Mouse (Mus musculus): ENCODE measurements around the gene Fads1. TPM values are rescaled to one million over a fixed set of nuclear protein-coding genes. Genes with fewer than 3 reads are reported as not detected.
"Not testable (repeated sequence)": the region's sequence is repeated elsewhere in the genome, so short reads cannot be mapped to it uniquely, and the experiment has no call there.

Fads1 gene
- polyA plus RNA-seq, 1 experiment = not detected

DNA sequence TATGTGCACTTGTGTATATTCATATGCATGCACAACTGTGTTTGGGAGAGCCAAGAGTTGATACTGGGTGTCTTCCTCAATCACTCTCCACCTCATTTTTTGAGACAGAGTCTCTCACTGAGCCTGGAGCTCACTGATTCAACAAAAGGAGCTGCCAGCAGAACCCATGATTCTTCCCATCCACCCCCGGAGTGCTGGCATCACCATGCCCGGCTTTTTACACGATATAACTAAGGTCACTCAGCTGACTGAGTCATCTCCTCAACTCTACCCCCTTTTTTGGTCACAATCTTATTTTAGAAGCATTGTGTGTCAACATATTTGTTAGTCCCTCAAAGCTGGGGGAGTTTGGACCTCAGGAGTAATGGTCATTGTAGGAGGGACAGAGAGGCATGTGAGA is 18.8 kb upstream of the Fads1 start:
- Histone ChIP-seq H3K4me3 (ENCODE audit: insufficient read depth, low read depth, low read length) (no peak overlapping the region), H3K27ac (ENCODE audit: insufficient read depth, low read depth, low read length) (no peak overlapping the region), H3K4me1 (ENCODE audit: control insufficient read depth, insufficient read depth, low read length) (no peaks in the 10 kb centered on the region)
- WGBS = 43% methylated on average over 3 of the region's 3 CpGs
- TF ChIP-seq POLR2A (IDR thresholded peaks at IDR 0.05; ENCODE audit: insufficient read depth, low read depth, low read length) (no peak), CTCF (IDR thresholded peaks at IDR 0.05; ENCODE audit: insufficient read depth, low read depth, low read length) (no peak)

DNA sequence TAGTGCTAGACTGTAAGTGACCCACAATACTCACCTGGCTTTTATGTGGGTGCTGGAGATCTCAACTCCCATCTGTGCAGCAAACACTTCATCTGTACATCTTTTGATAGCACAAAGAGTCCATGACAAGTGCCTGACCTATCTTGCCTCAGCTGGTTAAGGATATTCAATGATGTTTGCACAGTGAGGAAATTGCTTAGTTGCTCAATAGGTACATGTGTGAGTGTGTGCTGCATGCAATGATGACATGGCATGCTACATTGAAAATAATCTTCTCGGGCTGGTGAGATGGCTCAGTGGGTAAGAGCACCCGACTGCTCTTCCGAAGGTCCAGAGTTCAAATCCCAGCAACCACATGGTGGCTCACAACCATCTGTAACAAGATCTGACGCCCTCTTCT is 16.8 kb upstream of the Fads1 start:
- 81% methylated on average over 4 of the region's 4 CpGs for WGBS
- H3K27ac ChIP-seq (ENCODE audit: insufficient read depth, low read depth, low read length); H3K4me3 ChIP-seq (ENCODE audit: insufficient read depth, low read depth, low read length); H3K4me1 ChIP-seq (ENCODE audit: control insufficient read depth, insufficient read depth, low read length): not testable (repeated sequence)

DNA sequence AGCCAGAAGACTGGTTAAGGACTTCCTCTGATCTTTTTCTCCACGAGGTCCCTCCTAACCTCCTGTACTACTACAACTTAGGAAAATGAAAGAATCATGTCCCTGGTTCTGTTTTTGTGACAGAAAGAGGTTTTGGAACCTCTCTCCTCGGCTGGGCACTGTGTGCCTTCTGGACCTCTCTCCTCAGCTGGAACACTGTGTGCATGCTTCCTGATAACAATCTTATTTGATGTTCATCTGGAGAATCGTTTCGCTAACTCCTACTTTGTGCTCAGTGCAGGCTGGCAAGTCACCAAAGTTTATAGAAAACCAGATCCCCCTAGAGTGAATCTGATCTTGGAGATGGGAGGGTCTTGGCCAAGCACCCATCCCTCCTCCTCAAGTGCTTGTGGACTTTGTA is 15.6 kb upstream of the Fads1 start:
- H3K4me1 ChIP-seq (ENCODE audit: control insufficient read depth, insufficient read depth, low read length) = no peaks in the 10 kb centered on the region
- WGBS = 70% methylated on average over 4 of the region's 4 CpGs
- no peak overlapping the region for H3K4me3 ChIP-seq (ENCODE audit: insufficient read depth, low read depth, low read length)
- TF ChIP-seq CTCF (IDR thresholded peaks at IDR 0.05; ENCODE audit: insufficient read depth, low read depth, low read length) = no peak
- no peak for TF ChIP-seq POLR2A (IDR thresholded peaks at IDR 0.05; ENCODE audit: insufficient read depth, low read depth, low read length)
- H3K27ac ChIP-seq (ENCODE audit: insufficient read depth, low read depth, low read length) = no peak overlapping the region

DNA sequence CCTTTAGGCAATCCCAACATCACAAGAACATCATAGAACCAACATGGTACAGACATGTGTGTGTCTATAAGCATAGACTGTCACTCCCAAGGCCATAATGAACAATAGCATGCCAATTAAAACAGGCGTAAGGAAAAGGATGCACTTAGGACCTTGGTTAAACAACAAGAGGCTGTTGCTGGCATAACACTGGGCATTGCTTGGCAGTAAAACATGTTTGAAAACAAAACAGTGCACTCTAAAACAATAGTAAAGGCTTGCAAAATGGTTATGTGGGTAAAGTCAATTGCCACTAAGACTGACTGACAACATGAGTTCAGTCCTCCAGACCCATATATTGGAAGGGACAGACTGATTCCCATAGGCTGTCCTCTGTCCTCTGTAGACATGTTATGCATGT is 14.7 kb upstream of the Fads1 start:
- TF ChIP-seq CTCF (IDR thresholded peaks at IDR 0.05; ENCODE audit: insufficient read depth, low read depth, low read length) = no peak
- TF ChIP-seq POLR2A (IDR thresholded peaks at IDR 0.05; ENCODE audit: insufficient read depth, low read depth, low read length) = no peak
- Histone ChIP-seq H3K27ac (ENCODE audit: insufficient read depth, low read depth, low read length) (no peak overlapping the region), H3K4me1 (ENCODE audit: control insufficient read depth, insufficient read depth, low read length) (no peaks in the 10 kb centered on the region), H3K4me3 (ENCODE audit: insufficient read depth, low read depth, low read length) (no peak overlapping the region)
- 81% methylated on average over 1 of the region's 1 CpGs for WGBS

DNA sequence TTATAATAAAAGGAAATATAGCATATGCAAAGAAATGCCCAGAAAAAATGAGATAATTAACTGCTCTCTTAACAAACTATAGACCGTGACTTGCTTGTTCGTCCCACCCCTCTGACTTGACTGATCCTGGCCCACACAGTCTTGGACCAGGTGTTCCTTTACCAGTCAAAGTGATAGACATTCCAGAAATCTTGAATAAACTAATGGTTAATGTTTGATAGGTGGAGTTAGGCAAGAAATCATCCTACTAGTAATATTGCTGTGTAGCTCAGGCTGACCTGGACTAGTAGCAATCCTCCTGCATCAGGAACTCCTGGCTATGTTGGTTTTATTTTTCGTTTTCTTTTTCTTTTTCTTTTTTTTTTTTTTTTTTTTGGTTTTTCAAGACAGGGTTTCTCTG is 14.2 kb upstream of the Fads1 start:
- no peaks in the 10 kb centered on the region for H3K4me1 ChIP-seq (ENCODE audit: control insufficient read depth, insufficient read depth, low read length)
- no peak overlapping the region for H3K27ac ChIP-seq (ENCODE audit: insufficient read depth, low read depth, low read length)
- H3K4me3 ChIP-seq (ENCODE audit: insufficient read depth, low read depth, low read length) = no peak overlapping the region
- TF ChIP-seq CTCF (IDR thresholded peaks at IDR 0.05; ENCODE audit: insufficient read depth, low read depth, low read length) (no peak), POLR2A (IDR thresholded peaks at IDR 0.05; ENCODE audit: insufficient read depth, low read depth, low read length) (no peak)
- WGBS = 91% methylated on average over 3 of the region's 3 CpGs

DNA sequence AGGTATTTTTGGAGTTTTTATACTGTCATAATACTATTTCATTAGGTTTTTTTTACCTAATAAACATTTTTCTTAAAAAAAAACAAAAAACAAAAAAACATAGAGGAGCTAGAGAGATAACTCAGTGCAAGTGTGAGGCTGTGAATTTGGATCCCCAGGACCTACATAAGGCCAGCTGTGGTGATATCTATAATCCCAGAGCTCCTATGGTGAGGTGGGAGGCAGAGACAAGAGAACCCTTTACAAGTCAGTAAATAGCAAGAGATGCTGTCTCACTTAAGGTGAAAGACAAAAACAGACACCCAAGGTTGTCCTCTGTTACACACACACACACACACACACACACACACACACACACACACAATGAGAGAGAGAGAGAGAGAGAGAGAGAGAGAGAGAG is 13.5 kb upstream of the Fads1 start:
- no peak for TF ChIP-seq CTCF (IDR thresholded peaks at IDR 0.05; ENCODE audit: insufficient read depth, low read depth, low read length)
- no peak for TF ChIP-seq POLR2A (IDR thresholded peaks at IDR 0.05; ENCODE audit: insufficient read depth, low read depth, low read length)
- H3K4me3 ChIP-seq (ENCODE audit: insufficient read depth, low read depth, low read length) = no peak overlapping the region
- H3K4me1 ChIP-seq (ENCODE audit: control insufficient read depth, insufficient read depth, low read length) = no peaks in the 10 kb centered on the region
- no peak overlapping the region for H3K27ac ChIP-seq (ENCODE audit: insufficient read depth, low read depth, low read length)

DNA sequence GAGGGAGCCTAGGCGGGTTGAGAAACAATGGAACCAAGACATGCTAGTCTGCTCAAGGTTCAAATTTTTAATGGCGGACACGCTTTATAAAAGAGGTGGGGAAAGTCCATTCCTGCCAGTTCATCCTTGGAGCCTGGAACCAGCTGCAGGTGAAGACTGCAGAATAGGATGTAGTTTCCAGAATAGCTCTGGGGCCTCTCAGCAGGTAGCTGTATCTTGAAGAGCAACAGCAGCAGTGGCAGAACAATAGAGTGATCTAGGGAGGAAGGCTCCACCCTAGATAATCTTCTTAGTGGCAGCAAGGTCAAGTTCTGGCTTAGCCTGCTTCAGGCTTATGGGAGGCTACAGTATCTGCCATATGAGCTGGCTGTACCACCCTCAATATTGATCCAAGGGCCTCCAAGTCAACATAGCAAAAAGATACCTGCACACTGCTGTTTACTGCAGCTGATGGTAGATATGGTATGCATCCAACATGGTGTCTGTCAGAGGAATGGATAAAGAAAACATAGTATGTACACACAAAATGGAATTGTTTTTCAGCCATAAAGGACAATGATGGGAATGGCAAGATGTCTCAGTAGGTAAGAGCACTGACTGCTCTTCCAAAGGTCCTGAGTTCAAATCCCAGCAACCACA is 12.9 kb upstream of the Fads1 start:
- H3K27ac ChIP-seq (ENCODE audit: insufficient read depth, low read depth, low read length); H3K4me3 ChIP-seq (ENCODE audit: insufficient read depth, low read depth, low read length); H3K4me1 ChIP-seq (ENCODE audit: control insufficient read depth, insufficient read depth, low read length): not testable (repeated sequence)
- 87% methylated on average over 3 of the region's 3 CpGs for WGBS

DNA sequence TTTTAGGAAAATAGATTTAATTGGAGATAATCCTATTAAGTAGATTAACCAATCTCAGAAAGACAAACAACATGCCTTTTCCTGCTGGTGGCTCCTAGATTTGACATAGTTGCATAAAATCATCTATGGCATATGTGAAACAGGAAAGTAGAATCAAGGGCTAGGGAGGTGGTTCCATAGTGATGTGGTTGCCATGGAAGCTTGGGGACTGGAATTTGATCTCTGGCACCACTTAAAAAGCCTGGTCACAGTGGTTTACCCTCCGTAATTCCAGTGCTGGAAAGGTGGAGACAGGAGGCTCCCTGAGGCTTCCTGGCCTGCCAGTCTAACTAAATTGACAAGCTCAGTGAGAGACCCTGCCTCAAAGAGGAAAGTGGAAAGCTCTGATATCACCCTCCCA is 12.2 kb upstream of the Fads1 start:
- TF ChIP-seq POLR2A (IDR thresholded peaks at IDR 0.05; ENCODE audit: insufficient read depth, low read depth, low read length) (no peak), CTCF (IDR thresholded peaks at IDR 0.05; ENCODE audit: insufficient read depth, low read depth, low read length) (no peak)
- 44% methylated on average over 1 of the region's 1 CpGs for WGBS
- no peak overlapping the region for H3K4me3 ChIP-seq (ENCODE audit: insufficient read depth, low read depth, low read length)
- no peak overlapping the region for H3K27ac ChIP-seq (ENCODE audit: insufficient read depth, low read depth, low read length)
- no peaks in the 10 kb centered on the region for H3K4me1 ChIP-seq (ENCODE audit: control insufficient read depth, insufficient read depth, low read length)

DNA sequence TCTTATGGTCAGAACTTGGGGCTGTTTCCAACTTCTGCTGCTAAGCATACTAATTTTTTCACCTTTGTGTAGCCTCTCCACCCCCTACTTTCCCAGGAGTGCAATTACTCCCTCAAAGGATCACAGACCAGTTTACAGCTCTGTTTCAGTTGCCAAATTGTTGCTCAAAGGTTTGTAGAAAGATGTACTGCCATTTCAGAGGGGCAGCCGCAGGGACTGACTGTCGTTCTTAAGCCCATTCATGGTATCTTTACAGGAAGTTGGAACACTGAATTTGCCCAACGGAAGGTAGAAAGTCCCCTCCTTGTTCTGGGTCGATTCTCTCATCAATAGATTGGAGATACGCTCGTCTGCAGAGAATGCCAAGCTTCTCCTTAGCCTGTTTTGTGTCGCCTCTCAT is 11.3 kb upstream of the Fads1 start:
- Histone ChIP-seq H3K4me1 (ENCODE audit: control insufficient read depth, insufficient read depth, low read length) (no peaks in the 10 kb centered on the region), H3K4me3 (ENCODE audit: insufficient read depth, low read depth, low read length) (no peak overlapping the region), H3K27ac (ENCODE audit: insufficient read depth, low read depth, low read length) (no peak overlapping the region)
- TF ChIP-seq CTCF (IDR thresholded peaks at IDR 0.05; ENCODE audit: insufficient read depth, low read depth, low read length) (no peak), POLR2A (IDR thresholded peaks at IDR 0.05; ENCODE audit: insufficient read depth, low read depth, low read length) (no peak)
- WGBS = 68% methylated on average over 7 of the region's 7 CpGs

DNA sequence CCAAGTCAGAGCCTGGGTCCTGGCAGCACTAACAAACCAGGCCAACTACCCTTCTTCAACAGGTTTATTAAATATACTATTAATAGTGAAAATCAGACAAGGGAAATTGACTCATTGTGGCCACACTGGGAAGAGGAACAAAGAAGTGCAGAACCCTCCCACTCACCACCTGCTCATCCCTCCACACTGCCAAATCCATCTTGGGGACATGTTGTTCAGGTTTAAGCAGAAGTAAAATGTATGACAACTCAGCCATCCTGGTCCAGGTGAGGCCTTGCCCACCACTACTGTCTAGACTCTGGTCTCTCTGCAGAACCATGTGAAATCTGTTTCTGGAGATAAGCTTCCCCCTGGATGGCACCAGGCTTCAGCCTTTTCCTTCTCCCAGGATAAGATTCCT is 10.8 kb upstream of the Fads1 start:
- TF ChIP-seq POLR2A (IDR thresholded peaks at IDR 0.05; ENCODE audit: insufficient read depth, low read depth, low read length) (no peak), CTCF (IDR thresholded peaks at IDR 0.05; ENCODE audit: insufficient read depth, low read depth, low read length) (no peak)
- Histone ChIP-seq H3K4me3 (ENCODE audit: insufficient read depth, low read depth, low read length) (no peak overlapping the region), H3K27ac (ENCODE audit: insufficient read depth, low read depth, low read length) (no peak overlapping the region), H3K4me1 (ENCODE audit: control insufficient read depth, insufficient read depth, low read length) (no peaks in the 10 kb centered on the region)
